Mouse (Mus musculus) R1 (cell line): ENCODE data around the gene Slc41a1.
A peak's percentile ranks its signal among the peaks of the same experiment; 100 is the strongest.

ENCODE experiments used
- DNase-seq: peaks from one replicate; pipeline ENCODE4 v3.0.0-alpha.2; 2018; ENCODE audit warnings: low read depth, low spot score

Slc41a1 gene

DNA sequence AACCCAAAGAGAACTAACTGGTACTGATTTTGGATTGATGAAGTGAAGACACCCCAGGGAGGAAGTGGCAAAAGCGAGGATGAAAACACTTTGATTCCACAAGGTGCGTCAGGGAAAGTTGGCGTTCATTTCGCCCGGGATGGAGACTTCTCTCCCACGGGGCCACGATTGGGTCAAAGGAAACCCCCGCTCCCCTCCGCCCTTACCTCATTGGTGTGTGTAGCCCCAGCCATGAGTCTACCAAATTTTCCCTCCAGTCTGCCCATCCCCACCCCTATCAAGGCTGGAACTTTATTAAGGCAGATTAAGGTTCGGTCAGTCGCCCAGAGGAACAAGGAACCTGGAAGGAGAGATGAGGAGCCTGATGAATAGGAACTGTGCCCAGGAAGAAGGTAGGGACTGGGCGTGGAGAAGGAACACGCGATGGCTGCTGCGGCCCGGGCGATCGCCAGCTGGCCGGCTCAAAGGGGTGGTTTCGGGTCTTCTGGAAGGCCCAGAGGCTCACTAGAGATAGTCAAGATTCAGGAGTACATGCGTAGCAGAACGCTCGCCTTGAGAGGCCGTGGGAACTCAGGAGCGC lies at the start of gene Slc41a1:
TSS of gene Slc41a1 (plus strand) at position 287 of the 580 bp plus-strand sequence.
- DNase-seq: peak; percentile 68

DNA sequence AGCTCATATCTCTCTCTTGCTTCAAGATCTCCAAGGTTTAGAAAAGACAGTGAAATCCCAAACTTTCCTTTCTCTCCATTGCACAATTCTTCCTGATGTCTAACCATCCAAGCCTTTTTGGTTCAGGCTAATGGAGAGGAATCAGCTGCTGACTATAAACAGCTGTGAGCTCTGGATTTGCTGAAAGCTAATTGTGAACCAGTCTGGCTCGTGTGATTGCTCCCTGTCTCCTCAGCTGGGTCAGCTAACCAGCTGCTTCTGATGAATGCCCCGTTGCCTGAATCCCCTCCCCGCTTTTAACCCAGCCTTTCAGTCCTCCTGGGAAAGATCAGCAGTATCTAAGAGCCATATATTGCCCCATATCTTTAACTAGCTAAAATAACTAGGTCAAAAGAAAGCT lies 32.7 kb upstream of the Slc41a1 start:
- DNase-seq: no peak

- DNase-seq: no peak
These were observed 32.1 kb upstream of the Slc41a1 start for GRCm38 (mm10) chr1:131795171-131795570.

GRCm38 (mm10) chr1:131797202-131797909 lies 29.9 kb upstream of the Slc41a1 start, which contains the start of gene Pm20d1:
Pm20d1 (plus strand) TSS chr1:131797381.
- DNase-seq: peak; percentile 88

- no peak for DNase-seq
These were observed 27.3 kb upstream of the Slc41a1 start for GRCm38 (mm10) chr1:131800001-131800400.

- no peak for DNase-seq
These were observed 26.2 kb upstream of the Slc41a1 start for GRCm38 (mm10) chr1:131801071-131801470.

DNA sequence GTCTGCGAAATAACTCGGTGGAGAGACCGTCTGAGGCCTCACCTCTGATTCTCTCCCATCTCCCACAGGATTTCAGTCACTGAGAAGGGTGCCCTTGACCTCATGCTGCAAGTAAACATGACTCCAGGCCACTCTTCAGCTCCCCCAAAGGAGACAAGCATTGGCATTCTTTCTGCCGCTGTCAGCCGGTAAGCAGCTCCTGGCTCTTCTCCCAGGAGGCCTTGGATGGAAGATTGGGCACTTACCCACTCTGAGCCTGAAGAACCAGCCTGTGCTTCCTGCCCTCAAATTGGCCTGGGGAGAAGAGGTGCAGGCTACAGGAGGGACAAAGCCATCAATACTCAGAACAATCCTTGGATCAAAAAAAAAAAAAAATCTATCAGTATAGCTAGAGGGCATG lies 24.6 kb upstream of the Slc41a1 start:
- no peak for DNase-seq

- no peak for DNase-seq
These were observed 23.1 kb upstream of the Slc41a1 start for GRCm38 (mm10) chr1:131804166-131804565.

GRCm38 (mm10) chr1:131808986-131809385 lies 18.3 kb upstream of the Slc41a1 start:
- DNase-seq: no peak

- DNase-seq: no peak
These were observed 17.6 kb upstream of the Slc41a1 start for GRCm38 (mm10) chr1:131809651-131810050.

DNA sequence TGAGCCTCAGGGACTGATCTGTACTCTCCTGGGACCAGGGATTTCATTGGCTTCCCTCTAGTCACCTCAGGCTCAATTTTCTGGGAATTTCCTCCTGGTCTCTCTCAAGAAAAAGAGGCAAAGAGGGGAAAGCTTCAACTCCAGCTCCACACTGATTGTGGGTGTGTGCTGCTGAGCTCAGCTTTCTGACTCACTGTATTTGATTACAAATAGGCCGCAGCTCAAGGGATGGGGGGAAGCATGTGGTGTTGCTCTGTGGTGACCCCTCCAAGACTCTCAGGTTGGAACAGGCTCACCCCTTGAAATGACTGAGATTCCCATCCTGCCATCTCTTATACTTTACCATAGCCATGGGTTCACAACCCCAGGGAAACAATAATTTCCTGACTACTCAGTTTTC lies 15.9 kb upstream of the Slc41a1 start:
- no peak for DNase-seq

DNA sequence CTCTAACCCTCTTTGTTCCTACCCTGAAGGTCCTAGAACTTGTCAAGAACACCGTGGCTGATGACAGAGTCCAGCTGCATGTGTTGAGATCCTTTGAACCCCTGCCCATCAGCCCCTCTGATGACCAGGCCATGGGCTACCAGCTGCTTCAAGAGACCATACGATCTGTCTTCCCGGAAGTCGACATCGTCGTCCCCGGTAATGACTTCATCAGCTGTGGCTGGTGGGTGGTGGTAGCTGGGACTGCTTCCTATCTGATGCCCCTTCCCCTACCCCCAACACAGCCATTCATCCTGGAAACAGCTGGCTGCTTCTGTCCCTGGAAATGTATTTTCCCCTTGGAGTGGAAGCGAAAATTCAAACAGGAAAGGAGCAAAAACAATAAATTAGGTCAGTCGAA lies 15.3 kb upstream of the Slc41a1 start:
- DNase-seq: no peak

- no peak for DNase-seq
These were observed 14.5 kb upstream of the Slc41a1 start for GRCm38 (mm10) chr1:131812631-131813295.

DNA sequence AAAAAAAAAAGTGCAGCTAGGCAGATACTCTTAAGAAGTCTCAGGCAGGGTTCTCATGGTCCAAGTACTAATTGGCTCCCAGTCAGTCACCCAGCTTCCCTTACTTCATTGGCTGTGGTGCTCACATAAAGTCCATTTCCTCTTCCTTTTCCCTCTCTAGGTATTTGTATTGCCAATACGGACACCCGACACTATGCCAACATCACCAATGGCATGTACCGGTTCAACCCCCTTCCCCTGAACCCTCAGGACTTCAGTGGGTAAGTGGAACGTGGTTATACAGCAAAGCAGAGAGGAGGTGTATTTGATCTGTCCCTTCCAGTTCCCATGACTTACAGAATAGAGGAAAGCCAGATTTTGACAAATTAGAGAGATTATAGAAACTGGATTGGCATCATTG lies 13.6 kb upstream of the Slc41a1 start:
- no peak for DNase-seq

DNA sequence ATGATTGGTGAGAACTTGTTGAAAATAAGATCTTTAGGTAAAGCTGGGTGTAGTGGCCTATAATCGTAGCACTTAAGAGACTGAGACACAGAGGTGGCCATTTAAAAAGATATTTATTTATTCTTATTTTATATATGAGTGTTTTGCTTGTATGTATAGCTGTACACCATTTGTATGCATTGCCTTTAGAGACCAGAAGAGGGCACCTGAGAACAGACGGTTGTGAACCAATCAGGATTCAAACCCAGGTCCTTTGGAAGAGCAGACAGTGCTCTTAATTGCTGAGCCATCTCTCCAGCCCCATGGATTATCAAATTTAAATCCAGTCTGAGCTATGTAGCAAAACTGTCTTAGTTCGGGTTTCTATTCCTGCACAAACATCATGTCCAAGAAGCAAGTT lies 13.1 kb upstream of the Slc41a1 start:
- DNase-seq: peak; percentile 52

DNA sequence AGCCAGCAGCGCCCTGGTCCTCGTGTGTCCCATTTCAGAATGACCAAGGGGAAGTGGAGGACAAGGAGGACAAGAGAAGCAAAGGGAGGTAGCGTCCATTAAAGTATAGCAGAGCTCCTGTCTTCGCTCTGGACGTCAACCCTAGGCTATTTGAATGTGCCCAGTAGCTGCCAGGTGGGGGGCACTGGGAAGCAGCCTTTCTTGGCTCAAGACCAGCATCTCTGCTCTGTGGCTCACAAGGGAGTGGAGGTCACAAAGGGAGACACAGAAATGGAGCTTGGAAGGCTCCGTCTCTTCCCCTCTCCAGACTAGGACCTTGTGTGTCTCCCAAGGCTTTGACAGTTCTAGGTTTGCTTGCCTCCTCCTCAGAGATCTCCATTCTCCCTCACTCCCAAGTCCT lies 10.4 kb upstream of the Slc41a1 start:
- DNase-seq: no peak

GRCm38 (mm10) chr1:131820353-131820752 lies 6.9 kb upstream of the Slc41a1 start:
- DNase-seq: peak; percentile 90

DNA sequence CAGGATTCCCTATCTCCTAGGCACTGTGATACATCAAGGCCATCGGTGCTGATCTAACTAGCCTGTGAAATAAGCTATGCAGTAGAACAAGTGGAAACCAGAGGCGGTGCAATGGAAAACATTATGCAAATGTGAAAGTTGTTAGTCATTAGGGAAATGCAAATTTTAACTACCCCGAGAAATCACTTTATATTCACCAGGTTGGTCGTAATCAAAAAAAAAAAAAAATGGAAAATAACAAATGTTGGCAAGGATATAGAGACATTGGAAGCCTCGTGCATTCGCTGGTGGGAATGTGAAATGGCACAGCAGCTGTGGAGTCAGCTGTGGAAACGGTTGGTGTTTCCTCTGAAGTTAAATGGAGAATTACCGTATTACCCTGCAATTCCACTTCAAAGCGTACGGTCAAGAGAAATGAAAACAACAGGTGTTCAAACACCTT lies 6.4 kb upstream of the Slc41a1 start:
- DNase-seq: no peak

GRCm38 (mm10) chr1:131822292-131822691 lies 5.0 kb upstream of the Slc41a1 start:
- no peak for DNase-seq

- DNase-seq: no peak
These were observed 4.3 kb upstream of the Slc41a1 start for GRCm38 (mm10) chr1:131822856-131823492.

GRCm38 (mm10) chr1:131823563-131823962 lies 3.7 kb upstream of the Slc41a1 start:
- DNase-seq: peak; percentile 72

DNA sequence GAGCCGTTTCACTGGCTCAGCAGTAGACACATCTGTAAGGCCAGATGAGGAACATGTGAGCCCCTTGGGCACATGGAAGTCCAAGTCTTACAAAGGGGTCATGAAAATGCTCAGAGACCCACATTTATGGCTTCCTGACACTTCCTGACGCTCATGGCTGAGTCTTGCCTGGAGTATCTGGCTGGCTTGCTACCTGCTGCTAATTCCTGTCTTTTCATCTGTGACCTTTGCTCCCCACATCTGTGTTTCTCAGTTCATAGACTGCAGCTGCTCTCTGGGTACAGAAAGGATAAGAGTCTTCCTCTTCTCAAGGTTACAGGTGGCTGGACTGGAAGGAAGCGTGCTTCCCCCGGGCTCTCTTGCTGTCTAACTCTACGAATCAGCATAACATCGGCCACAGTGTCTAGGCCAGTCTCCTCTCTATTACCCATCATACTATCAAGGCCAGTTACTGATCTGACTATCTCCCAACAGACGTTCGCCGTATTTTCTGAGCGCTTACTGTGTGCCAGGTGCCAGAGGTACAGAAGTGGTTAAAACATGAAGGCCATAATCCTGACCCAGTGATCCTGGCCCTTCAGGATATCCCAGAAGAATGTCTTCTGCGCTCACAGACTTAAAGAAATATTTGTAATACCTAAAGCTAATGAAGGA lies 2.6 kb upstream of the Slc41a1 start:
- DNase-seq: no peak
